Mouse (Mus musculus): Measurements from ENCODE around the gene Gabrd. TPM values are rescaled to one million over a fixed set of nuclear protein-coding genes. Genes with fewer than 3 reads are reported as not detected.

Gabrd gene
- polyA plus RNA-seq, 1 experiment from 2014 or later: 0.26 TPM

DNA sequence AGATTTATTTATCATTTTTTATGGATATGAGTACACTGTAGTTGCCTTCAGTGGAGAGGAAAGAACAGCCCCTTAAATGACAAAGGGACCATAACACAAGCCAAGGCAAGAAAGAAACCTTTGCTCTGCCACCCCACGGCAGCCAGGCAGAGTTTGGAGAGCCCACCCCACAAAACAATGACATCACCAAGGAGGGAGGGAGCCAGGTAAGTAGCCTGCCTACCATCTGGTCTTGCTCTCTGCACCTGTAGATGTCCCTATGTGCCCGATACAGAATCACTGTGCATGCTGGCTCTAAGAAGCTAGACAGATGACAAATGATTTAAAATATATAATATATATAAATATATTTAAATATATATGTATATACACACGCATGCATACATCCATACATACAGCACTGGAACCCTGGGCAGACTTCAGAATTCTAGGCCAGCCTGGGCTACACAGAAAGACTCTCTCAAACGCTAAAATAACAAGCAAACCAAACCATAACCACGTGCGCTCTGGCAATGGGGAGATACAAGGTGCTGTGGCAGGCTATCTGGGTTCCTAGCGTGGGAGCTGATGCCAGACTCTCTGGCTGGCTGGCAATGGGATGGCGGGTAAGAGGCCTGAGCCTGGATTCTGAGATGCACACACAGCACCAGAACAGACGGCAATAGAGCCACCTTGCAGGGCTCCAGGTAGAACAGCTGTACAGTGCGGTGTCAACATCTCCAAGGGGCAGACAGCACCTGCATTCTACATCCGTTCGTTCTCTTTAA lies 61.4 kb downstream of the Gabrd start:
- Histone ChIP-seq H3K27me3 (ENCODE audit: control insufficient read depth, insufficient read depth, low read depth, low read length) (no peaks in the 10 kb centered on the region), H3K4me2 (ENCODE audit: low read length) (no peak overlapping the region), H3K4me3 (ENCODE audit: low read depth, low read length) (no peak overlapping the region), H3K36me3 (ENCODE audit: control insufficient read depth, insufficient read depth, low read length) (no peaks in the 10 kb centered on the region), H3K9ac (ENCODE audit: low read depth, low read length) (no peak overlapping the region), H3K9me3 (replicated peaks; ENCODE audit: control insufficient read depth, low read length, poor library complexity, severe bottlenecking) (no peaks in the 10 kb centered on the region), H3K4me1 (ENCODE audit: control insufficient read depth, insufficient read depth, low read length) (no peaks in the 10 kb centered on the region), H3K27ac (ENCODE audit: low read length) (no peak overlapping the region)
- WGBS: 90% methylated on average over 12 of the region's 12 CpGs
- ATAC-seq: no peak

Other genes with a start within 250 kb of the Gabrd start
- gene Ski, start 175.5 kb downstream of the Gabrd start, polyA plus RNA-seq (2015; fragmentation: Nextera tagmentation; extraction: Ambion mirVana): 9.6 and 10.1 TPM in 2 replicates
- 69.8 and 70.1 TPM in 2 replicates for gene Faap20, start 148.3 kb downstream of the Gabrd start, polyA plus RNA-seq (2015; fragmentation: Nextera tagmentation; extraction: Ambion mirVana)
- 95.8 and 97.1 TPM in 2 replicates for gene Prkcz, start 36.8 kb downstream of the Gabrd start, polyA plus RNA-seq (2015; fragmentation: Nextera tagmentation; extraction: Ambion mirVana)
- gene Cfap74, start 11.1 kb upstream of the Gabrd start, polyA plus RNA-seq (2015; fragmentation: Nextera tagmentation; extraction: Ambion mirVana): 5.9 and 6.4 TPM in 2 replicates
- gene Tmem52, start 71.0 kb upstream of the Gabrd start, polyA plus RNA-seq (2015; fragmentation: Nextera tagmentation; extraction: Ambion mirVana): not detected in 2 replicates
- gene Gnb1, start 93.2 kb upstream of the Gabrd start, polyA plus RNA-seq (2015; fragmentation: Nextera tagmentation; extraction: Ambion mirVana): 1,246 and 1,252 TPM in 2 replicates
- gene Nadk, start 164.3 kb upstream of the Gabrd start, polyA plus RNA-seq (2015; fragmentation: Nextera tagmentation; extraction: Ambion mirVana): 77.1 and 79.9 TPM in 2 replicates
- 14.7 and 15.5 TPM in 2 replicates for gene Slc35e2, start 203.3 kb upstream of the Gabrd start, polyA plus RNA-seq (2015; fragmentation: Nextera tagmentation; extraction: Ambion mirVana)
- 57.2 and 58.9 TPM in 2 replicates for gene Cdk11b, start 226.7 kb upstream of the Gabrd start, polyA plus RNA-seq (2015; fragmentation: Nextera tagmentation; extraction: Ambion mirVana)
- gene Gm10563, start 247.3 kb upstream of the Gabrd start, polyA plus RNA-seq (2015; fragmentation: Nextera tagmentation; extraction: Ambion mirVana): not detected in 2 replicates

Data from midbrain, embryonic 16.5 days (tissue).